Mouse (Mus musculus) gastrocnemius, postnatal 36 days (tissue): ENCODE measurements around the gene Elf2. TPM values are rescaled to one million over a fixed set of nuclear protein-coding genes. Genes with fewer than 3 reads are reported as not detected.
"Not testable (repeated sequence)": the region's sequence is repeated elsewhere in the genome, so short reads cannot be mapped to it uniquely, and the experiment has no call there.

Source experiments
- DNase-seq, 2 experiments: peaks; one replicate each; pipeline ENCODE4 v3.0.0; 2022
- intact Hi-C: fragments of 180-260 bp; cut with DNase I; formaldehyde crosslinking; loops from one replicate; pipeline ENCODE4 v1.15.1; 2025
- total RNA-seq, 2 experiments: library from RNA; stranded (reverse); gene quantifications; 2 replicates each; pipeline ENCODE4 v1.2.3; 2021

Gene Elf2
- total RNA-seq, 2 experiments from 2014 or later, result 48.9 to 49.7 TPM

DNA sequence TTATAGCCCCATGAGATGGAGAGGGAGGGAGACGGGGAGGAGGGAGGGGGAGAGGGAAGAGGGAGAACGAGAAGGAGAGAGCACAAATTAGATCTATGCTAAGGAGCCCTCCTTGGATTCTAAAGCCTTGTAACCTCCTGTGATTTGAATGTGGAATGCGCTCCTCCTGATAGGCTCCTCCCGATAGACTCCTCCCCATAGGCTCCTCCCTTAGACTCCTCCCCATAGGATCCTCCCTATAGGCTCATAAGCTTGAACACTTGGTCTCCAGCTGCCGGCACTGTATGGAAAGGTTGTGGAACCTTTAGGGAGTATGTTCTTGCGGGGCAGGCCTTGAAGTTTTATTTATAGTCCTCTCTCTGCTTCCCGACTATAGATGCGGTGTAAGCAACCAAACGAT lies 20.6 kb upstream of the Elf2 start:
- DNase-seq, result no peak
- intact Hi-C loops, result no loop called here

GRCm38 (mm10) chr3:51359558-51360307 lies 19.3 kb upstream of the Elf2 start:
- no peak for DNase-seq
- intact Hi-C loops, result no loop called here

GRCm38 (mm10) chr3:51358660-51359557 lies 18.4 kb upstream of the Elf2 start:
- intact Hi-C loops, result no loop called here
- DNase-seq, result peak; percentile 52 to 68

- peak; percentile 25 to 60 for DNase-seq
- intact Hi-C loops, result no loop called here
Observed at GRCm38 (mm10) chr3:51358181-51358580, 17.7 kb upstream of the Elf2 start.

- no peak for DNase-seq
- intact Hi-C loops, result no loop called here
Observed at GRCm38 (mm10) chr3:51357624-51358023, 17.2 kb upstream of the Elf2 start.

- DNase-seq, result no peak
- intact Hi-C loops, result no loop called here
Observed at GRCm38 (mm10) chr3:51357078-51357477, 16.6 kb upstream of the Elf2 start.

DNA sequence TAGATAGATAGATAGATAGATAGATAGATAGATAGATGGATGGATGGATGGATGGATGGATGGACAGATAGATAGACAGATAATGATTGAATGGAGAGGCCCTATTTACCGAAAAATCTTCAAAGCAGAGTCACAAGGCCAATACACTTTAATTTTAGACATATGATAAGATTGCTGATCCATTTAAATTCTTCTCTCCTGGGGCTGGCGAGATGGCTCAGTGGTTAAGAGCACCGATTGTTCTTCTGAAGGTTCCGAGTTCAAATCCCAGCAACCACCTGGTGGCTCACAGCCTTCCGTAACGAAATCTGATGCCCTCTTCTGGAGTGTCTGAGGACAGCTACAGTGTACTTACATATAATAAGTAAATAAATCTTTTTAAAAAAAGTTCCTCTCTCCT lies 14.5 kb upstream of the Elf2 start:
- not testable (repeated sequence) for DNase-seq
- intact Hi-C loops, result loop anchor here (5.0 kb wide), 1 partner anchor 118 kb away; no protein-coding TSS in a partner anchor

DNA sequence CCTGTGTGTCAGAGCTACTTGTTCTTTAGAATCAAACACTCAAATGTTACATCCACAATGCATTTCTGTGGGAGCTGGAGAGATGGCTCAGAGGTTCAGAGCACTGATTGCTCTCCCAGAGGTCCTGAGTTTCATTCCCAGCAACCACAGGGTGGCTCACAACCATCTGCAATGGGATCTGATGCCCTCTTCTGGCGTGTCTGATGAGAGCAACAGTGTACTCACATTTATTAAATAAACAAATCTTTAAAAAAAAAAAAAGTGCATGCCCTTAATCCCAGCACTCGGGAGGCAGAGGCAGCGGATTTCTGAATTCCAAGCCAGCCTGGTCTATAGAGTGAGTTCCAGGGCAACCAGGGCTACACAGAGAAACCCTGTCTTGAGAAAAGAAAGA lies 13.6 kb upstream of the Elf2 start:
- DNase-seq, result no peak

DNA sequence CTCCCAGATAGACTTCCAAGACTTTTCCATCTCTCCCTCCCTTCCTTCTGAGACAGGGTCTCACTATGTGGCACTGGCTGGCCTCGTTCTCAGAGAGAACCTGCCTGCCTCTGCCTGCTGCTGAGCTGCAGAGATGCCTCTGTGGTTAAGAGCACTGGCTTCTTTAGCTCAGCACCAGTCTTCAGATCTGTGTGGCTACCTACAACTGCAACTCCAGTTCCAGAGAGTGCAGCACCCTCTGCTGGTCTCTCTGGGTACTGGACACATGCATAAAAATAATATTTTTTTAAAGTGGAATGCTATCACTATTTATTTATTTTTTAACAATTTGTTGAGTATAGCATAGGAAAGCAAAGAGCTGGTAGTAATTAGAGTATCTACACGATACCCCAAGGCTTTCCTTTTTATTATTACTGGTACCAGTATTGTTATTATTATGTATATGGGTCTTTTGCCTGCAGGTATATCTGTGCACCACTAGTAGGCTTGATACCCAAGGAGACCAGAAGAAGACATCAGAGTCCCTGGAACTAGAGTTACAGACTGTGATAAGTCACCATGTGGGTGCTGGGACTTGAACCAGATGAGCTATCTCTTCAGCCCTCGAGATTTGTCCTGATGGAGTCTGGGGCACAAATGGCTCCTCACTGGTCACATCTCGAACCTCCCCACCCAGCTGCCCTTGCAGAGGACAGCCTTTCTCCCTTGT lies 13.0 kb upstream of the Elf2 start:
- intact Hi-C loops, result loop anchor here (1.0 to 5.0 kb wide), 2 partner anchors 64 to 116 kb away; no protein-coding TSS in a partner anchor
- DNase-seq, result peak; percentile 37 to 44

More for the DNA sequence above, 13.6 kb upstream of the Elf2 start:
- intact Hi-C loops, result loop anchor here (5.0 kb wide), 1 partner anchor 117 kb away; no protein-coding TSS in a partner anchor

- no peak for DNase-seq
- intact Hi-C loops, result loop anchor here (5.0 kb wide), 1 partner anchor 114 kb away; no protein-coding TSS in a partner anchor
Observed at GRCm38 (mm10) chr3:51350806-51351205, 10.3 kb upstream of the Elf2 start.

DNA sequence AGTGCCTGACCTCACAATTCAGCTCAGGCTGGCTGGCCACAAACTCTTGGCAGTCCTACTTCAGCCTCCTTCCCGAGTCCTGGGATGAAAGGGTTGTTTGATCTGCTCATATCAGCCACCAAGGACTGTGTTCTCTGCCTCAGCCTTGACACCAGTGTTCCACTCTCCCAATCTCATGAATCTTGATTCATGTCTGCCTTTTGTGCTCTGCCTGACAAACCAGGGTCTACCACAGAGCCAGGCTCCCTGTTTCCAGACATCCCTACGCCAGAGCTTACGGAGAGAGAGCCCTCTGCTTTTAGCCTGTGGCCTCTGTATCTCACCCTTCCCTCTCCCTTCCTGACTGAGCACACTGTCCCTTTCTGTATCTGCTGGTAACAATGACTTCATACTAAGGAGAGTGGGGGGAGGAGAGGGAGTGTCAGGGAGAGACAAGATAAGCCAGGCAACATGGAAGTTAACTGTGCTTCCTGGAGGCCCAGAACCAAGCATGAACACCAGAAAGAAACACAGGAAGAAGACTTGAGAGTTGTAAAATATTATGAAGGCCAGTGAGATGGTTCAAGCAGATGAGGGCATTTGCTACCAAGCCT lies 8.3 kb upstream of the Elf2 start:
- DNase-seq, result no peak
- intact Hi-C loops, result no loop called here

DNA sequence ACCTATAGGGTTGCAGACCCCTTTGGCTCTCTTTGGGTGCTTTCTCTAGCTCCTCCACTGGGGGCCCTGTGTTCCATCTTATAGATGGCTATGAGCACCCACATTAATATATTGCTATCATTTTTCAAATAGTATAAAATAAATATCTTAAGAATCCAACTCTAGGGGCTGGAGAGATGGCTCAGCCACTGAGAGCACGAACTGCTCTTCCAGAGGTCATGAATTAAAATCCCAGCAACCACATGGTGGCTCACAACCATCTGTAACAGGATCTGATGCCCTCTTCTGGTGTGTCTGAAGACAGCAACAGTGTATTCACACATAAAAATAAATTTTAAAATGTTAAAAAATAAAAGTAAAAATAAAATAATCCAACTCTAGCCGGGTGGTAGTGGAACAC lies 4.6 kb upstream of the Elf2 start:
- intact Hi-C loops, DNase-seq: not testable (repeated sequence)

GRCm38 (mm10) chr3:51344182-51344581 lies 3.7 kb upstream of the Elf2 start:
- DNase-seq, intact Hi-C loops: not testable (repeated sequence)

GRCm38 (mm10) chr3:51343260-51343659 lies 2.8 kb upstream of the Elf2 start:
- intact Hi-C loops, result no loop called here
- no peak for DNase-seq

DNA sequence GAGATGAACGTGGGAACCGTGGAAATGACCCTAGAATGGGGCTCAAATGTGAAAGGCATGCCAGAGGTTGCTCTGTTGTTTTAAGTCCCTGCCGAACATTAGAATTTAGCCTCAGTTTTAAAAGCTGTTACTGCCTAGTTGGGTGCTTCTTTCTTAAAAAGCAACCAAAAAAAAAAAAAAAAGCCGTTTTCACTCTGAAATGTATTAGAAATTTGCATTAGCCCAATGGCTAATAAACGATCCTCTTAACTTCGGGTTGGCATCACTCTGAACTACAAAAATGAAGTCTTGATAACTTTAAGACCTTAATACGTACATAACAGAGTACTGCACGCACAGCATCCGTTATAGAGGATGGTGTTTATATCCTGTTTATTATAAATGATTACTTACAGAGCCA lies 1.7 kb upstream of the Elf2 start:
- intact Hi-C loops, result no loop called here
- DNase-seq, result no peak

DNA sequence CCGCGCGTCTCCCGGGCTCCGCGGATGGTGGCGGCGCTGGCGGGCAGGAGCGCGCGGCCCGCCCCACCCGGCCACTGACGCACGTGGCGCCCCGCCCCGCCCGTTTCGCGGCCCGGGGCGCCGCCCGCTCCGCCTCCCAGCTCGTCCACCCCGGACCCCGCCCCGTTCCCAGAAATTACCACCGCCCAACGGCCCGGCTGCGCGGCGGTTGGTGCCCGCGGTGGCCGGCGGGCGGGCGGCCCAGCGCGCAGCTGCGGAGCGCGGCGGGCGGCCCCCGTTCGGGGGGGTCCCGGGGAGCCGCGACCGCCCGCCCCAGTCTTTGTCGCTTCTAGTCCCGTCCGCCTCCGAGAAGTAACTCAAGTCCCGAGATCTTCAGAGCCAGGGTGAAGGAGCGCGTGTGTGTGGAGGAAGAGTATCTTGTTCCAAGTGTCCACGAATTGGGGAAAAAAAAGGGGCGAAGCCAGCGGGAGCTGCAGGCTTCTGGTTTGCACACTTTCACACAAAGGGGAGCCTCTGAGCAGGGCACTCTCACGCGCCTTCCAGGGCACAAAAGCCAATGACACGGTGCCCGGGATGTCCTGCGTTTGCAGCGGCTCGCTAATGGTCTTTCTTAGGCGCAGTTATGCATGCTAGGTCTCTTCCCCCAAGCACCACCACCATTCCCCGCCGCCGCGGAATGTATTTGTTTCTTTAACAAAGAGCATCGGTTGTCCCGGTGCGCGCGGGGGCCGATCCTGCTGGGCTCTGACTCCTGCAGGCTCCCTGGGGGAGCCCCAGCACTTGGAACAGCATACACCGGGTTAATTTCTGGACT lies 1.0 kb upstream of the Elf2 start:
- peak; percentile 80 to 91 for DNase-seq
- intact Hi-C loops, result no loop called here

- intact Hi-C loops, result no loop called here
- DNase-seq, result peak; percentile 23 to 68
Observed at GRCm38 (mm10) chr3:51339734-51340551, 520 bp downstream of the Elf2 start.

GRCm38 (mm10) chr3:51339378-51339733 lies 1.1 kb downstream of the Elf2 start:
- intact Hi-C loops, result no loop called here
- no peak for DNase-seq

GRCm38 (mm10) chr3:51335378-51335777 lies 5.1 kb downstream of the Elf2 start:
- DNase-seq, result no peak
- intact Hi-C loops, result no loop called here
